Comparison of ENCODE assay signal across 22 mouse cellular contexts in the genomic region with DNA sequence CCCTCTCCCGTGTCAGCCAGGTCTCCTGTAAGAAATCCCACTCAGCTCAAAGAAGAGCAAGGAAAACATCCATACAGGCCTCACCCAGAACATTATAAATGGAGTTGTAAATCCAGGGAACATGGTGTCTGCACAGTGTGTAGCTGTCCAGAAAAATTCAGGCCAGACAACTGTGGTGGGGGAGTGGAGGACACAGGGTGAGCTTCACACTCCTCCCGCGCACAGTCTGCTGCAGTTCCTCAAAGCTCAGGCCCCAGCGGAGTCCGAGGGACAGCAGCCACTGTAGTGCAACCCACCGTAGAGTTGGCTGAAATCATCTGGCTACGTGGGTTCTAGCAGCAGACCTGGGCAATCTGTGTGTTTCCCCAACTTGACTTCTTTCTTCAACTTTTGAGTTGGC.
DNase-seq lines count a peak whose midpoint lies in the region; ATAC-seq lines count a peak whose summit lies in the region.
"Had no signal": no experiment of that assay in that cellular context is flagged by ENCODE, and none has a peak within 500 bp of the region (broad histone marks: within the 10 kb centered on the region; RNA-seq: fewer than 3 reads in every experiment).

No protein-coding gene starts in this region.

- no peaks in the 10 kb centered on the region for H3K9me3 ChIP-seq in liver, embryonic 12.5 days (replicated peaks)
- H3K9me3 ChIP-seq in midbrain, embryonic 11.5 days (ENCODE audit: control insufficient read depth, low read length): no peaks in the 10 kb centered on the region
- H3K9me3 ChIP-seq: embryonic facial prominence, embryonic 10.5 days; heart, embryonic 13.5 days; hindbrain, embryonic 15.5 days; midbrain, embryonic 10.5 days; neural tube, embryonic 15.5 days had no signal

- DNase-seq in frontal cortex, postnatal 14 days (ENCODE audit: low spot score in 2 of 2): no peak
- peak; percentile 8 for DNase-seq in liver
- peak; percentile 3 to 30 for DNase-seq in left cerebral cortex, adult 9 months (ENCODE audit: low spot score in 2 of 2)
- DNase-seq in telencephalon, adult 2 months (ENCODE audit: low read depth, low spot score): peak; percentile 26
- DNase-seq in midbrain, embryonic 11.5 days (ENCODE audit: low spot score, missing footprints): no peak
- DNase-seq in cerebellum, postnatal 10 days: no peak
- DNase-seq: heart, postnatal 36 days; lung, embryonic 14.5 days; lung, postnatal 4 days; retina, postnatal 1 day had no signal

- peaks cover 17% of the 10 kb centered on the region for H3K27me3 ChIP-seq in liver, embryonic 12.5 days (replicated peaks)
- no peaks in the 10 kb centered on the region for H3K27me3 ChIP-seq in midbrain, embryonic 11.5 days (ENCODE audit: control insufficient read depth, insufficient read depth, low read length)
- H3K27me3 ChIP-seq: heart, embryonic 13.5 days; hindbrain, embryonic 15.5 days; neural tube, embryonic 15.5 days had no signal

- peak; percentile 94 for ATAC-seq in frontal cortex, adult (ENCODE audit: low TSS enrichment)
- no peak for ATAC-seq in liver, embryonic 12.5 days
- no peak for ATAC-seq in midbrain, embryonic 11.5 days (ENCODE audit: low FRiP score)
- ATAC-seq: CD4-positive, CD25-positive, alpha-beta regulatory T cell, adult 4 months; forebrain, embryonic 14.5 days; intestine, embryonic 16.5 days had no signal

- no peak overlapping the region for H3K27ac ChIP-seq in liver, embryonic 12.5 days
- no peak overlapping the region for H3K27ac ChIP-seq in midbrain, embryonic 11.5 days (ENCODE audit: low read depth, low read length)
- H3K27ac ChIP-seq: embryonic facial prominence, embryonic 10.5 days; heart, embryonic 13.5 days; hindbrain, embryonic 15.5 days; midbrain, embryonic 10.5 days; neural tube, embryonic 15.5 days had no signal

- H3K36me3 ChIP-seq in liver, embryonic 12.5 days: no peaks in the 10 kb centered on the region
- H3K36me3 ChIP-seq in midbrain, embryonic 11.5 days (ENCODE audit: control insufficient read depth, insufficient read depth, low read length): no peaks in the 10 kb centered on the region
- H3K36me3 ChIP-seq: embryonic facial prominence, embryonic 10.5 days; G1E; heart, embryonic 13.5 days; hindbrain, embryonic 15.5 days; midbrain, embryonic 10.5 days; neural tube, embryonic 15.5 days had no signal

- 60% methylated on average over 7 of the region's 7 CpGs for WGBS in liver, embryonic 12.5 days (ENCODE audit: insufficient replicate concordance)
- 87% methylated on average over 7 of the region's 7 CpGs for WGBS in midbrain, embryonic 11.5 days

- H3K4me2 ChIP-seq in liver, embryonic 12.5 days: no peak overlapping the region
- H3K4me2 ChIP-seq in midbrain, embryonic 11.5 days: no peak overlapping the region
- H3K4me2 ChIP-seq: heart, embryonic 13.5 days; hindbrain, embryonic 15.5 days; liver, embryonic 11.5 days; lung, embryonic 14.5 days; neural tube, embryonic 15.5 days had no signal

- no peak overlapping the region for H3K9ac ChIP-seq in liver, embryonic 12.5 days
- H3K9ac ChIP-seq in midbrain, embryonic 11.5 days (ENCODE audit: low read length): no peak overlapping the region
- H3K9ac ChIP-seq: heart, embryonic 13.5 days; hindbrain, embryonic 15.5 days; lung, embryonic 14.5 days; neural tube, embryonic 15.5 days had no signal

- no peak overlapping the region for H3K4me3 ChIP-seq in liver, embryonic 12.5 days
- H3K4me3 ChIP-seq in midbrain, embryonic 11.5 days (ENCODE audit: low read depth, low read length): no peak overlapping the region
- H3K4me3 ChIP-seq: embryonic facial prominence, embryonic 10.5 days; heart, embryonic 13.5 days; hindbrain, embryonic 15.5 days; midbrain, embryonic 10.5 days; neural tube, embryonic 15.5 days had no signal

- H3K4me1 ChIP-seq in liver, embryonic 12.5 days: no peaks in the 10 kb centered on the region
- no peaks in the 10 kb centered on the region for H3K4me1 ChIP-seq in midbrain, embryonic 11.5 days (ENCODE audit: control insufficient read depth, insufficient read depth, low read length)
- H3K4me1 ChIP-seq: heart, embryonic 13.5 days had no signal

Comparison
In these comparisons a context has a peak if more than half of its experiments do, and no peak if none do; other contexts are left out.
1. DNase-seq: peak in liver (single experiment), left cerebral cortex, adult 9 months (2 of 2) and telencephalon, adult 2 months (single experiment); none in frontal cortex, postnatal 14 days (0 of 2), midbrain, embryonic 11.5 days (single experiment) and cerebellum, postnatal 10 days (0 of 2).